Mouse (Mus musculus): ENCODE measurements at regions not wholly inside any gene's neighbourhood (a gene's known extent, or its start where the extent isn't known, plus 50 kb on each side); places are given as distances from the start of the nearest gene placed in this dataset.

DNA sequence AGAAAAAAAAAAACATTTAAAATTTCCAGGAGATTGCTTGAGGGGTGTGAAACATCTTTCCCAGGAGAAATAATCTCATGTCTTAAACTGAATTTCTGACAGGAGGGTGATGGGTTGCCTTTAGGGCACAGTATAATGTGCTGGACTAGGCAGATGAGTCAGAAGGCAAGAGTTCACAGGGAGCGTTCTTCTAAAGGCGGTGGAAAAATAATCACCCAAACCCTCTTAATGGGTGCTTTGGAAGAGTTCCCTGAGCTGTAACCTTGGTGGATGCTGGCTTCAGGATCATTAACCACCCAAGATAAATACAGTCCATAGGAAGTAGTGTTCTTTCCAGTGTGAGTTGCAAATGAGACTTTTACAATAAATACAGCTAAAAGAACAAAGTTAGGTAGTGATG lies 378.8 kb downstream of the Fam198b start:
- TF ChIP-seq ZC3H11A (IDR thresholded peaks at IDR 0.05; ENCODE audit: low read depth, low read length) (no peak), ZNF384 (IDR thresholded peaks at IDR 0.05; ENCODE audit: low read depth, low read length) (no peak), GABPA (IDR thresholded peaks at IDR 0.05; ENCODE audit: low read depth, low read length) (no peak), MAZ (IDR thresholded peaks at IDR 0.05; ENCODE audit: low read depth, low read length) (no peak), CTCF (IDR thresholded peaks at IDR 0.05 in 2 of 3, conservative IDR thresholded peaks at IDR 0.05 in 1 of 3; ENCODE audit: control insufficient read depth in 1 of 3, insufficient read depth in 1 of 3, low read depth in 2 of 3, low read length in 3 of 3, poor library complexity in 1 of 3, severe bottlenecking in 1 of 3) (no peak), MAX (IDR thresholded peaks at IDR 0.05; ENCODE audit: low read length) (no peak), MXI1 (IDR thresholded peaks at IDR 0.05; ENCODE audit: low read depth, low read length) (no peak), E2F4 (IDR thresholded peaks at IDR 0.05; ENCODE audit: borderline replicate concordance, low read depth, low read length) (no peak), TCF12 (IDR thresholded peaks at IDR 0.05; ENCODE audit: low read depth, low read length) (no peak), EP300 (IDR thresholded peaks at IDR 0.05; ENCODE audit: low read depth in 1 of 2, low read length in 2 of 2) (no peak), RAD21 (IDR thresholded peaks at IDR 0.05; ENCODE audit: low read depth, low read length) (no peak), MAFK (IDR thresholded peaks at IDR 0.05; ENCODE audit: borderline replicate concordance, low read depth, low read length) (no peak)

Data from MEL (cell line).